Mouse (Mus musculus) heart, embryonic 11.5 days (tissue): ENCODE measurements around the gene Clpb. TPM values are rescaled to one million over a fixed set of nuclear protein-coding genes. Genes with fewer than 3 reads are reported as not detected.

Experiments used
- ATAC-seq: fragments of 200-750 bp; cut with Nextera tagmentation; replicated peaks from 2 replicates; pipeline ENCODE4 v1.8.0; 2017; ENCODE audit warnings: moderate library complexity; ENCODE audit not compliant: insufficient number of reproducible peaks, low FRiP score, low TSS enrichment
- H3K27ac ChIP-seq: fragments of 300-500 bp; sonication (generic); 2 replicates; pipeline ENCODE4 v1.5.1; 2014; ENCODE audit warnings: mild to moderate bottlenecking, low read depth, low read length
- H3K27me3 ChIP-seq: fragments of 300-500 bp; sonication (generic); 2 replicates; pipeline ENCODE4 v1.6.1; 2014; ENCODE audit warnings: mild to moderate bottlenecking, low read length, mixed read lengths; ENCODE audit not compliant: control insufficient read depth, insufficient read depth
- H3K36me3 ChIP-seq: fragments of 300-500 bp; sonication (generic); 2 replicates; pipeline ENCODE4 v1.6.1; 2014; ENCODE audit warnings: mild to moderate bottlenecking, low read length, moderate library complexity, mixed read lengths; ENCODE audit not compliant: control insufficient read depth, insufficient read depth
- H3K4me1 ChIP-seq: fragments of 300-500 bp; sonication (generic); 2 replicates; pipeline ENCODE4 v1.6.1; 2014; ENCODE audit warnings: low read length; ENCODE audit not compliant: control insufficient read depth, insufficient read depth
- H3K4me2 ChIP-seq: fragments of 300-500 bp; sonication (generic); 2 replicates; pipeline ENCODE4 v1.6.1; 2014; ENCODE audit warnings: mild to moderate bottlenecking, moderate library complexity
- H3K4me3 ChIP-seq: fragments of 300-500 bp; sonication (generic); 2 replicates; pipeline ENCODE4 v1.5.1; 2014; ENCODE audit warnings: low read depth, low read length
- H3K9ac ChIP-seq: fragments of 300-500 bp; sonication (generic); 2 replicates; pipeline ENCODE4 v1.6.1; 2014; ENCODE audit warnings: mild to moderate bottlenecking, low read depth, low read length, moderate library complexity
- H3K9me3 ChIP-seq: fragments of 300-500 bp; sonication (generic); replicated peaks from 2 replicates; pipeline ENCODE4 v1.6.1; 2016; ENCODE audit warnings: low read length; ENCODE audit not compliant: control insufficient read depth
- WGBS: fragments of 180-500 bp; shearing (Covaris S2); extraction: QIAGEN DNeasy Blood & Tissue Kit; methylation state at CpG from one replicate; pipeline ENCODE4 v1.1.7; 2014; ENCODE audit not compliant: insufficient replicate concordance; 5-methylcytosine and 5-hydroxymethylcytosine counted together
- polyA plus RNA-seq: library from polyadenylated mRNA; unstranded; fragments of >200 nt; fragmentation: Nextera tagmentation; extraction: Ambion mirVana; gene quantifications from 2 replicates; pipeline ENCODE4 v1.2.1, GENCODE M21; 2014

The Clpb gene
- polyA plus RNA-seq, 1 experiment from 2014 or later, result 36.1 TPM

- Histone ChIP-seq H3K36me3 (no peaks in the 10 kb centered on the region), H3K9ac (no peak overlapping the region), H3K4me3 (no peak overlapping the region), H3K4me1 (peaks cover 31% of the 10 kb centered on the region), H3K9me3 (no peaks in the 10 kb centered on the region), H3K4me2 (no peak overlapping the region), H3K27ac (no peak overlapping the region), H3K27me3 (no peaks in the 10 kb centered on the region)
- no peak for ATAC-seq
- 60% methylated on average over 3 of the region's 3 CpGs for WGBS
These were observed 17.5 kb downstream of the Clpb start for GRCm38 (mm10) chr7:101680961-101681360.

GRCm38 (mm10) chr7:101681565-101682071 lies 18.2 kb downstream of the Clpb start:
- ATAC-seq, result no peak
- no peak overlapping the region for H3K4me3 ChIP-seq
- H3K36me3 ChIP-seq, result no peaks in the 10 kb centered on the region
- H3K4me2 ChIP-seq, result no peak overlapping the region
- H3K27ac ChIP-seq, result no peak overlapping the region
- no peaks in the 10 kb centered on the region for H3K27me3 ChIP-seq
- 36% methylated on average over 6 of the region's 6 CpGs for WGBS
- H3K9me3 ChIP-seq, result no peaks in the 10 kb centered on the region
- peak overlapping the region; percentile 43; the same call in 1 of the 2 replicates for H3K9ac ChIP-seq
- peaks cover 25% of the 10 kb centered on the region for H3K4me1 ChIP-seq

- no peaks in the 10 kb centered on the region for H3K27me3 ChIP-seq
- no peaks in the 10 kb centered on the region for H3K36me3 ChIP-seq
- ATAC-seq, result no peak
- no peak overlapping the region for H3K27ac ChIP-seq
- 60% methylated on average over 5 of the region's 5 CpGs for WGBS
- no peak overlapping the region for H3K4me3 ChIP-seq
- H3K9me3 ChIP-seq, result no peaks in the 10 kb centered on the region
- H3K9ac ChIP-seq, result no peak overlapping the region
- H3K4me1 ChIP-seq, result peaks cover 15% of the 10 kb centered on the region
- no peak overlapping the region for H3K4me2 ChIP-seq
These were observed 19.5 kb downstream of the Clpb start for GRCm38 (mm10) chr7:101682886-101683285.

GRCm38 (mm10) chr7:101683976-101684630 lies 20.7 kb downstream of the Clpb start:
- H3K4me3 ChIP-seq, result no peak overlapping the region
- ATAC-seq, result no peak
- H3K27ac ChIP-seq, result no peak overlapping the region
- 46% methylated on average over 9 of the region's 9 CpGs for WGBS
- no peaks in the 10 kb centered on the region for H3K9me3 ChIP-seq
- H3K4me2 ChIP-seq, result no peak overlapping the region
- H3K36me3 ChIP-seq, result no peaks in the 10 kb centered on the region
- H3K4me1 ChIP-seq, result peaks cover 15% of the 10 kb centered on the region
- H3K27me3 ChIP-seq, result no peaks in the 10 kb centered on the region
- H3K9ac ChIP-seq, result no peak overlapping the region

- no peaks in the 10 kb centered on the region for H3K36me3 ChIP-seq
- no peak overlapping the region for H3K9ac ChIP-seq
- WGBS, result 49% methylated on average over 3 of the region's 3 CpGs
- H3K4me3 ChIP-seq, result no peak overlapping the region
- ATAC-seq, result no peak
- no peak overlapping the region for H3K4me2 ChIP-seq
- H3K9me3 ChIP-seq, result no peaks in the 10 kb centered on the region
- peaks cover 15% of the 10 kb centered on the region for H3K4me1 ChIP-seq
- no peak overlapping the region for H3K27ac ChIP-seq
- no peaks in the 10 kb centered on the region for H3K27me3 ChIP-seq
These were observed 21.2 kb downstream of the Clpb start for GRCm38 (mm10) chr7:101684671-101685070.

GRCm38 (mm10) chr7:101687144-101687543 lies 23.7 kb downstream of the Clpb start:
- no peak for ATAC-seq
- Histone ChIP-seq H3K4me3 (no peak overlapping the region), H3K36me3 (no peaks in the 10 kb centered on the region), H3K4me2 (no peak overlapping the region), H3K9ac (no peak overlapping the region), H3K27ac (no peak overlapping the region), H3K27me3 (no peaks in the 10 kb centered on the region), H3K9me3 (no peaks in the 10 kb centered on the region), H3K4me1 (no peaks in the 10 kb centered on the region)
- WGBS, result 77% methylated on average over 2 of the region's 2 CpGs

GRCm38 (mm10) chr7:101690471-101690870 lies 27.0 kb downstream of the Clpb start:
- Histone ChIP-seq H3K4me2 (no peak overlapping the region), H3K4me3 (no peak overlapping the region), H3K9me3 (no peaks in the 10 kb centered on the region), H3K27me3 (no peaks in the 10 kb centered on the region), H3K9ac (no peak overlapping the region), H3K4me1 (no peaks in the 10 kb centered on the region; the same call in 1 of the 2 replicates), H3K36me3 (no peaks in the 10 kb centered on the region), H3K27ac (no peak overlapping the region)
- WGBS, result 86% methylated on average over 2 of the region's 2 CpGs
- ATAC-seq, result no peak

GRCm38 (mm10) chr7:101691863-101692262 lies 28.4 kb downstream of the Clpb start:
- Histone ChIP-seq H3K27ac (no peak overlapping the region), H3K36me3 (no peaks in the 10 kb centered on the region), H3K4me2 (no peak overlapping the region), H3K9ac (no peak overlapping the region), H3K27me3 (no peaks in the 10 kb centered on the region), H3K9me3 (no peaks in the 10 kb centered on the region), H3K4me1 (peaks cover 2% of the 10 kb centered on the region), H3K4me3 (no peak overlapping the region)
- 88% methylated on average over 8 of the region's 8 CpGs for WGBS
- ATAC-seq, result no peak

- Histone ChIP-seq H3K4me2 (no peak overlapping the region), H3K36me3 (no peaks in the 10 kb centered on the region), H3K27me3 (no peaks in the 10 kb centered on the region), H3K9ac (no peak overlapping the region), H3K4me3 (no peak overlapping the region), H3K27ac (no peak overlapping the region), H3K4me1 (peaks cover 7% of the 10 kb centered on the region), H3K9me3 (no peaks in the 10 kb centered on the region)
- WGBS, result 90% methylated on average over 14 of the region's 14 CpGs
- ATAC-seq, result no peak
These were observed 29.0 kb downstream of the Clpb start for GRCm38 (mm10) chr7:101692446-101692845.
